Mouse (Mus musculus) common myeloid progenitor, adult 5-6 weeks (primary cell): ENCODE measurements at regions not wholly inside any gene's neighbourhood (a gene's known extent, or its start where the extent isn't known, plus 50 kb on each side); places are given as distances from the start of the nearest gene placed in this dataset.

Source experiments
- ATAC-seq: replicated peaks from 2 replicates; pipeline ENCODE4 v1.8.0; 2016; ENCODE audit warnings: low read depth, mild to moderate bottlenecking, moderate TSS enrichment, inconsistent platforms; ENCODE audit not compliant: poor library complexity, severe bottlenecking

DNA sequence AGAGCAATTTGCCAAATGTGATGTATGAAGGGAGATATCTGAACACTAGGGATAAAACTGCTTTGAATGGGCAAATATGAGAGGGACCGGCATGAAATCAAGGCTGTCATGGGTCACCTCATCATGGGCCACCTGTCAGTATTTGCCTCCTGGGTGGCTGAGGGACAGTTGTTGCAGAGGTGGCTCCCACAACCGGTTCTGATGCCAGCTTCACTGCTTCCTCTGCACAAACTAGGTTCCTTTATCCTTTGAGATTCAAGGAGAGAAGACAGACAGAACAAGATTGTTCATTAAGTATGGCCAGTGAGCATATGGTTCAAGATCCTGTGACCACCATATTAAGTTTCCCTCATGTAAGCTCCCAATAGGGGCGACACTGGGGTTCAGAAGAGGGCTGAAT lies 78.3 kb downstream of the Asb13 start:
- no peak for ATAC-seq

DNA sequence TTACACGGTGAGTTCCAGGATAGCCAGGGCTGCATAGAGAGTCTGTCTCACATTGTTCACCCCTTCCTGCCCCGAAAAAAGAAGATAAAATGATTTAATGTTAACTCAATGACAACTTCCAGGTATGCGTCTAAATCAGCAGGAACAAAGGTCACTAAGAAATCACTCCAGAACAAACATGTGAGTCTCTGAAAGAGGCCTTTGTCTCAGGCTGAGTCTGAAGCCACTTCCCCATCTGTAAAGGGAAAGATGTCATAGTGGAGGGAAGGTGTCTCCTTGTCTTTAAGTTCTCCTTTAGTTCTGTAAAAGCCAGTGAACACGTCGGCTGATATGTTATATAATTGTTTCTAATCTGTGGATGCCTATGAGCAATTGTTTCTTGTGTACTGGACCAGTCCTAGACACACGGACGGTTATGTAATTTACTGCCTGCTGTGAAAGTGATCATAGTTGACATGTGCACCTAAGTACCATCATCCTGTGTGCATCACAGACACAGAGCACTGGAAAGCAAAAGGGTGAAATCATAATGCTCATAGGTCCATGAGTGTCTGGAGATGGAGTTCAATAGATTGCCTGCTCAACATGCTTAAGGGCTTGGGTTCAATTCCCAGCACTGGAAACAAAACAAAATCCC lies 76.3 kb downstream of the Asb13 start:
- 0 out of 2 replicates have a peak, but pooled peaks have one; percentile 42 for ATAC-seq

DNA sequence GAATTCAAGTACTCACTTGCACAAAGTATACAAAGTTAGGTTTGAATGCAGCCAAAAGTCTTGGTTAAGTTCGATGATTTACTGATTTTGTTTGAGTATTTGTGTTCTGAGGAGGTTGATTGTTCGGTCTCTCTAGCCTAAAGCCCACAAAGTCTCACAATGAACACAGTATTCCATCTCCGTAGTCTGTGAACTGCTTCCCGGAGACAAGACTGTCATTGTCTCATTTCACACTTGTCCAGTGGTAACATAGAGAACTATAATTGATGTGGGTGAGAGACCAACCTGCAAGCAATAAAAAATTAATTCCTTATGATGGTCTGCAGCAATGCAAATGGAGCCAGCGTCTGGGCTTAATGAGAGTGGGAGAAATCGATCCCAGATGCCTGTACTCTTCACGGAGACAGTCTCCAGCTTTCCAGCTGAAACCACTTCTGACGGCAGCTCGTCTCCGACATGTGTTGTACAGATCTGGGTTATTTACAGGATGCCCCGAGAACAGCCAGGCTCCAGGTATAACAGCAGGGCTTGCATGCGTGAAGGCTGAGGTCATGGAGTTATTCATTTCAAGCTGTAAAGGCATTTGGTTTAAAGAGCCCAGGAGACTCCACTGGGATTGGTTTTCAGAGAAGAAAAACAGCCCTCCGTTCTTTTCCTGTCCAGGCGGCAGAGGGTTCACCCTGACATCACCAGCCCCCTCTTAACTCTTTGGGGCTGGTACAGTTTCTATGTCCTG lies 75.2 kb downstream of the Asb13 start:
- ATAC-seq = no peak
